Mouse (Mus musculus) hindbrain, embryonic 12.5 days (tissue): ENCODE results near the gene Plce1. TPM values are rescaled to one million over a fixed set of nuclear protein-coding genes. Genes with fewer than 3 reads are reported as not detected.

Experiments used
- ATAC-seq: fragments of 200-750 bp; cut with Nextera tagmentation; 2 replicates; pipeline ENCODE4 v1.8.0; 2017; ENCODE audit warnings: moderate TSS enrichment; ENCODE audit not compliant: low FRiP score
- H3K27ac ChIP-seq: fragments of 300-500 bp; sonication (generic); 2 replicates; pipeline ENCODE4 v1.5.1; 2016; ENCODE audit warnings: mild to moderate bottlenecking
- H3K27me3 ChIP-seq: fragments of 300-500 bp; sonication (generic); 2 replicates; pipeline ENCODE4 v1.6.1; 2016; ENCODE audit warnings: mild to moderate bottlenecking
- H3K36me3 ChIP-seq: fragments of 300-500 bp; sonication (generic); 2 replicates; pipeline ENCODE4 v1.6.1; 2016; ENCODE audit warnings: mild to moderate bottlenecking
- H3K4me1 ChIP-seq: fragments of 300-500 bp; sonication (generic); 2 replicates; pipeline ENCODE4 v1.6.1; 2016
- H3K4me2 ChIP-seq: fragments of 300-500 bp; sonication (generic); replicated peaks from 2 replicates; pipeline ENCODE4 v1.6.1; 2016; ENCODE audit warnings: mild to moderate bottlenecking
- H3K4me3 ChIP-seq: fragments of 300-500 bp; sonication (generic); 2 replicates; pipeline ENCODE4 v1.5.1; 2016; ENCODE audit warnings: mild to moderate bottlenecking
- H3K9ac ChIP-seq: fragments of 300-500 bp; sonication (generic); 2 replicates; pipeline ENCODE4 v1.6.1; 2016; ENCODE audit warnings: mild to moderate bottlenecking, moderate library complexity
- H3K9me3 ChIP-seq: fragments of 300-500 bp; sonication (generic); replicated peaks from 2 replicates; pipeline ENCODE4 v1.6.1; 2016; ENCODE audit warnings: mild to moderate bottlenecking
- WGBS: fragments of 180-500 bp; shearing (Covaris S2); methylation state at CpG from one replicate; pipeline ENCODE4 v1.1.7; 2016; 5-methylcytosine and 5-hydroxymethylcytosine counted together
- polyA plus RNA-seq: library from polyadenylated mRNA; unstranded; fragments of >200 nt; fragmentation: Nextera tagmentation; extraction: Ambion mirVana; gene quantifications from 2 replicates; pipeline ENCODE4 v1.2.1, GENCODE M21; 2016

The Plce1 gene
- polyA plus RNA-seq, 1 experiment from 2014 or later = 6.9 TPM

DNA sequence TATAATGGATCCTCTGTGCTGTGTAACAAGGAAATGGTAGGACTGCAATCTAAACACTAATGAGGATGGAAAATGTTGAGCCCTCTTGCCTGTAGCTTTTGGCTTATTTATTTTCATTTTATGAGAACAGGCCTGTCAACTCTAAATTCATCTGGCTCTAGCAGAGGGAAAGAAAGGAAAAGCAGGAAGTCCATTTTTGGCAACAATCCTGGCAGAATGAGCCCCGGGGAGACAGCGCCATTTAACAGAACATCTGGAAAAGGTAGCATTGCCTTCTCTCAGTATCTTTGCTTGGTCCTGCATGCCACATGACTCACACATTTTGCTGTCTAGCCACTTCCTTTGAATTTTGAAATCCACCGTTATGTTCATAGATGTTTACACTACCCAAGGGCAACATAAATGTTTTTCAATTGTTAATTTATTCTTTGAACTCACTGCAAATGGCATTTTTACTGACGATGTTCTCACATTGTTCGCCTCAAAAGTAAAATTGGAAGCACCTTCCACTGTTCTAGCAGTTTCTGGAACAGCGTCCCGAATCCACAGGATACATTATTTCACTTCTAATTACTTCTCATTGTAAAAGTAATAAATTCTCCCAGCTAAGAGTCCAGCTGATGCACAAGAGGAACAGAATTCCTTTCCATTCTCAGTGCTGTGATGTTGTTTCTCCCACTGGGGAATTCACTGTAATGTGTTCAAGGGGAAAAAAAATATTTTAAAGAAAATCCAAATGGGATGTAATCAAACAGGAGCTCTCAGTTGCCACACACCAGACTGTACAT is 278.0 kb downstream of the Plce1 start:
- no peak overlapping the region for H3K4me2 ChIP-seq
- H3K27ac ChIP-seq = no peak overlapping the region
- H3K4me3 ChIP-seq = no peak overlapping the region
- no peak overlapping the region for H3K9ac ChIP-seq
- H3K4me1 ChIP-seq = no peaks in the 10 kb centered on the region
- 83% methylated on average over 7 of the region's 7 CpGs for WGBS
- no peak for ATAC-seq
- no peaks in the 10 kb centered on the region for H3K36me3 ChIP-seq
- H3K27me3 ChIP-seq = no peaks in the 10 kb centered on the region
- no peaks in the 10 kb centered on the region for H3K9me3 ChIP-seq

DNA sequence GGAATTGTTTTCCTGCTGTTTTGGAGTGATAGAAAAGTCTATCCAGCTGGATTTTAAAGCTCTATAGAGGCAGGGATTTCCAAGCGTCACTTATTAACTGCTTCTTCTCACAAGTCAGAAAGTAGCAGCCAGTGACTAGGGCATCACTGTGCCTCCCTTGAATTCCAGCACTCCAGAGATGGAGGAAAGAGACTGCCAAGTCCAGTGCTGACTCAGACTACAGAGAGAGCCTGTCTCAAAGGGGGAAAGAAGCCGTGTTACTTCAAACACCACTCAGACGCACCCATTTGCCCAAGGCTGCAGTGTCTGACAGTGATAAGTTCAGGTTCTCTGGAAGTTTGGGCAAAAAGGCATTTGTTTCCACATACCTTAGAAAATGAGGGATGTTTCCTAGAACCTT is 279.5 kb downstream of the Plce1 start:
- 86% methylated on average over 3 of the region's 3 CpGs for WGBS
- H3K9me3 ChIP-seq = no peaks in the 10 kb centered on the region
- no peaks in the 10 kb centered on the region for H3K36me3 ChIP-seq
- no peak overlapping the region for H3K4me3 ChIP-seq
- H3K9ac ChIP-seq = no peak overlapping the region
- no peak overlapping the region for H3K4me2 ChIP-seq
- no peak for ATAC-seq
- H3K4me1 ChIP-seq = no peaks in the 10 kb centered on the region
- H3K27ac ChIP-seq = no peak overlapping the region
- H3K27me3 ChIP-seq = no peaks in the 10 kb centered on the region

- Histone ChIP-seq H3K9ac (no peak overlapping the region), H3K36me3 (no peaks in the 10 kb centered on the region), H3K4me3 (no peak overlapping the region), H3K27ac (no peak overlapping the region), H3K4me1 (no peaks in the 10 kb centered on the region), H3K9me3 (no peaks in the 10 kb centered on the region), H3K4me2 (no peak overlapping the region), H3K27me3 (no peaks in the 10 kb centered on the region)
- no peak for ATAC-seq
- 89% methylated on average over 2 of the region's 2 CpGs for WGBS
Observed at GRCm38 (mm10) chr19:38766306-38766705, 285.4 kb downstream of the Plce1 start.

GRCm38 (mm10) chr19:38775548-38775947 is 294.6 kb downstream of the Plce1 start:
- no peaks in the 10 kb centered on the region for H3K4me1 ChIP-seq
- no peak overlapping the region for H3K27ac ChIP-seq
- no peaks in the 10 kb centered on the region for H3K9me3 ChIP-seq
- no peak overlapping the region for H3K4me2 ChIP-seq
- H3K9ac ChIP-seq = no peak overlapping the region
- no peak overlapping the region for H3K4me3 ChIP-seq
- WGBS = 61% methylated on average over 4 of the region's 4 CpGs
- no peak for ATAC-seq
- H3K36me3 ChIP-seq = no peaks in the 10 kb centered on the region
- H3K27me3 ChIP-seq = no peaks in the 10 kb centered on the region

DNA sequence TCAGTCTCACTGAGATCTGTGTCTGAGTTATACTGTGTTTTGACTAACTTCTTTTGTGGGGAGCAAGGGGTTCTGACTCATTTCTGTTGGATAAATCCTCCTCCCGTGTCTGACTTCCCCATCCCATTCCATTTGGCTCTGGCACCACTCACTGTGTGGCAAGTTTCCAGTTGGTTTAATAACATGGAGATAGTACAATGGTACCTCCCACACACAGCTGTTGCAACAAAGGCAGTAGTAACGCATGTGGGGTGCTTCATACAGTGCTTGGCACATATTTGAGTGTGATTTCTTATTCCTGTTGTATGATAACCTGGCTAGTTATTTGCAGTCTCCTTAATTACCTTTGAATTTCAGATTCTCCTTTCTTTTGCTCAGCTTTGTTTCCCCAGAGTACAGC is 297.9 kb downstream of the Plce1 start:
- no peaks in the 10 kb centered on the region; the same call in 1 of the 2 replicates for H3K36me3 ChIP-seq
- no peaks in the 10 kb centered on the region for H3K27me3 ChIP-seq
- no peak overlapping the region for H3K4me3 ChIP-seq
- no peak overlapping the region for H3K9ac ChIP-seq
- no peak overlapping the region for H3K4me2 ChIP-seq
- WGBS = 82% methylated on average over 2 of the region's 2 CpGs
- no peak for ATAC-seq
- H3K9me3 ChIP-seq = no peaks in the 10 kb centered on the region
- no peak overlapping the region for H3K27ac ChIP-seq
- no peaks in the 10 kb centered on the region for H3K4me1 ChIP-seq

DNA sequence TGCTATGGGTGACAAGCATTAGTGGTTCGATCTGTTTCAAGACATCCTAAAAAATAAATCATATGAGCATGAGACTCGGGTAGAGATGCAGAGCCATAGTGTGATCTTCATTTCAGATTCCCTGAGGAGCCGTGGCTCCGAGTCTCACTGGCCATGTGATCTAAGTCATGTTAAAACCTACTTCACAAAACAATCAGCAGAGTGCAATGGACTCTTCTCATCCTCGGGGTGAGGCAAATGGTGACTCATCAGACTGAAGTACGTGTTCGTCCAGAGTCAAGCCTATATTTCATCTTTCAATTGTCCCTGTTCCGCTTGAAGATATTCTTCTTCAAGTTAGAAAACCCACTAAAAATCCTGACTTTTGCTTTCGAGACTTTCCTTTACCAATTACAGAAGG is 302.6 kb downstream of the Plce1 start:
- H3K27me3 ChIP-seq = no peaks in the 10 kb centered on the region
- H3K27ac ChIP-seq = no peak overlapping the region
- no peaks in the 10 kb centered on the region for H3K9me3 ChIP-seq
- no peak overlapping the region for H3K4me3 ChIP-seq
- H3K4me1 ChIP-seq = no peaks in the 10 kb centered on the region
- H3K9ac ChIP-seq = no peak overlapping the region
- H3K4me2 ChIP-seq = no peak overlapping the region
- 91% methylated on average over 9 of the region's 9 CpGs for WGBS
- ATAC-seq = no peak
- peaks cover 5% of the 10 kb centered on the region for H3K36me3 ChIP-seq

GRCm38 (mm10) chr19:38787756-38788155 is 306.8 kb downstream of the Plce1 start:
- Histone ChIP-seq H3K27ac (no peak overlapping the region), H3K27me3 (no peaks in the 10 kb centered on the region), H3K4me2 (no peak overlapping the region), H3K4me1 (no peaks in the 10 kb centered on the region), H3K9ac (no peak overlapping the region), H3K36me3 (peaks cover 40% of the 10 kb centered on the region), H3K9me3 (no peaks in the 10 kb centered on the region), H3K4me3 (no peak overlapping the region)
- no peak for ATAC-seq
- WGBS = 88% methylated on average over 6 of the region's 6 CpGs

DNA sequence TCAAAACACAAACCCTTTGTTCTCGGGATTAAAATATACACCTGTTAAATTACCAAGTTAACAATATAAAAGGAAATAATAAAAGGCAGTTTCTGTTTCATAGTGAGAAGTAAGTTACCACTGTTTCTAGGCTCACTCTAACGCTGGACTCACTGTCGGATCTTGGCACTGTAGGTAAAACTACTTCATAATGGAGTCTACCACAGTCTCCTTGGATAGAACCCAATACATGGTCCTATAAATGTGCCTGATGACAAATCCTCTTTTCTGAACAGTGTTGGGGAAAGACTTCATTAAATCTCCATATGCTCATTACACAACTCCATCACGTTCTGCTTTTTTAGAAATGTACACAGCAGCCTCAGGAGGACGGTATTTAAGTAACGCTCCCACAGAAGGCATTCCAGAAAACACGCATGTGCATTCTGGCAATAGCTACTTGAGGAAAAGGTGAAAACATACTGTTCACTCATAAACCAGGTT is 312.7 kb downstream of the Plce1 start:
- peaks cover 87% of the 10 kb centered on the region for H3K36me3 ChIP-seq
- H3K27me3 ChIP-seq = no peaks in the 10 kb centered on the region
- no peak for ATAC-seq
- no peak overlapping the region for H3K4me2 ChIP-seq
- no peaks in the 10 kb centered on the region for H3K9me3 ChIP-seq
- H3K4me3 ChIP-seq = no peak overlapping the region
- no peak overlapping the region for H3K27ac ChIP-seq
- H3K4me1 ChIP-seq = no peaks in the 10 kb centered on the region
- 95% methylated on average over 7 of the region's 7 CpGs for WGBS
- no peak overlapping the region for H3K9ac ChIP-seq

- 86% methylated on average over 5 of the region's 5 CpGs for WGBS
- Histone ChIP-seq H3K4me1 (no peaks in the 10 kb centered on the region), H3K27ac (no peak overlapping the region), H3K4me2 (no peak overlapping the region), H3K9me3 (no peaks in the 10 kb centered on the region), H3K36me3 (peaks cover 81% of the 10 kb centered on the region), H3K4me3 (no peak overlapping the region), H3K9ac (no peak overlapping the region), H3K27me3 (no peaks in the 10 kb centered on the region)
- ATAC-seq = no peak
Observed at GRCm38 (mm10) chr19:38796546-38796945, 315.6 kb downstream of the Plce1 start.

- Histone ChIP-seq H3K4me1 (no peaks in the 10 kb centered on the region), H3K4me3 (no peak overlapping the region), H3K27me3 (no peaks in the 10 kb centered on the region), H3K36me3 (peaks cover 84% of the 10 kb centered on the region), H3K4me2 (no peak overlapping the region), H3K9me3 (no peaks in the 10 kb centered on the region), H3K9ac (no peak overlapping the region), H3K27ac (no peak overlapping the region)
- 82% methylated on average over 1 of the region's 1 CpGs for WGBS
- ATAC-seq = no peak
Observed at GRCm38 (mm10) chr19:38798291-38798690, 317.4 kb downstream of the Plce1 start.

DNA sequence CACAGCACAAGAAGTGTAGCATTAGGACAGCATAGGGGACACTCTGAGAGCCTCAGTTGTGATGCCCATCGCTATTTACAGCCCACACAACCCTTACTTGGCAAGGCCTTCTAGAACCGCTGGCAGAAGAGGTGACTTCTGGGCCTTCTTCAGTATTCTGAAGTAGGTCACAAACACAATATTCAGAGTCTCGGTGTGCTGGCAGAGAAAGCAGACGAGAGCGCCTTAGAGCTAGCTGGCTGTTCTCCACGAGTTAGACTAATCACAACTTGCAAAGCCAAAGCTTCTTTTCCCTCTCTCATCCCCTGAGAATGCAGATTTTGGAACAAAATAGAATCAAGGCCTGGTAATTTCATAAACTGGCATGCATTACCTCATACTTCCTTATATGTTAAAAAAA is 317.9 kb downstream of the Plce1 start:
- H3K27me3 ChIP-seq = no peaks in the 10 kb centered on the region
- no peak overlapping the region for H3K4me2 ChIP-seq
- no peaks in the 10 kb centered on the region for H3K9me3 ChIP-seq
- peaks cover 84% of the 10 kb centered on the region for H3K36me3 ChIP-seq
- 96% methylated on average over 6 of the region's 6 CpGs for WGBS
- no peak for ATAC-seq
- no peak overlapping the region for H3K4me3 ChIP-seq
- no peak overlapping the region for H3K27ac ChIP-seq
- no peaks in the 10 kb centered on the region for H3K4me1 ChIP-seq
- H3K9ac ChIP-seq = no peak overlapping the region

DNA sequence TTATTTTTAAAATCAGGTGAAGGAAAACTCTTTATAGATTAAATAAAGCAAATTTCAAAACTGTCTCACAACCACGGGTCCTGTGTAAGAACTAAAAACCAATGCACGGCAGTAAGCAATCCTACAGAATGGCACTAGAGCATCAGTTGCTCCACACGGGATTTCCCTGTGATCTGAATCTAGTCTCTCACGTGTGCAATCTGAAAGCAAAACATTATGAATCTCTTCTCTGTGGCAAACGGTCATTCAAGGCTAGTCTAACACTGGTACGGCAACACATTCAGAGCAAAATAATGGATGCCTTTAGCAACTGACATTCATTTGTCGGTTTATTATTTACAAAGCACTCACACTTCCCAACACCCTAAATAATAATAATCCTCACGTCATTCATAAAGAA is 337.3 kb downstream of the Plce1 start:
- Histone ChIP-seq H3K9ac (peak overlapping the region; percentile 85), H3K4me2 (peak overlapping the region; percentile 93), H3K9me3 (no peaks in the 10 kb centered on the region), H3K4me3 (peak overlapping the region; percentile 83), H3K27ac (no peak overlapping the region), H3K36me3 (peaks cover 27% of the 10 kb centered on the region), H3K27me3 (no peaks in the 10 kb centered on the region), H3K4me1 (peaks cover 13% of the 10 kb centered on the region)
- ATAC-seq = no peak
- 44% methylated on average over 8 of the region's 8 CpGs for WGBS

DNA sequence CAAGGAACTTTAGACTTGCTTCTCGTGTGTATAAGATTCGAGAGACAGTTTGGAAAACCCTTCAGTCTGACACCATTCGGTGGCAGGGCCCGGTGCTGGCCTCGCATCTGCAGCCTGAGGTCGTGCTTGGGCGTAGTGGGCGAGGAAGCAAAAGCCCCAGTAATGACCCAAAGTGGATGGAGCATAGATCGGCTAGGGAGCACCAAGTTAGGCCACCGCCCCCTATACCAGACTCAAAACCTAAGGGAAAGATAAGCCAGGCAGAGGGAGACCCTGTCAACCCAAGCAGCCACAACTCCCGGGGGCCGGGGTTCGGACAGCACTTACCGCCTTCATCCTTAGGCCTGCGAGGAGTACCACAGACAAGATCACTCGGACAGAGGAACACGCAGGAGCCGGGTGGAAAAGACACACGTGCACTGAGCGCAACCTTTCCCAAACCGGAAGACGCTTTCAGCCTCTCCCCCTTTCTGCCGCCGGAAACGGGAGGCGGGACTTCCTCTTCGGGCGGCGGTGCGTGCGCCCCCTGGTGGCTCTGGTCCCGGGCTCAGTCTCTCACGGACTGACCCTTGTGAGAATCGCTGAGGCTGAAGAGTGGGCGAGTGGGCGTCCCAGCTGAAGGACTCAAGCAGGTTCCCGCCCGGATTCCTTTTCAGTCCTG is 338.0 kb downstream of the Plce1 start, which contains the start of gene Noc3l:
Gene Noc3l, minus strand, starts transcription at position 472 of the 661 bp plus-strand sequence.
- H3K9ac ChIP-seq = peak within 1 kb of the TSS; percentile 85
- H3K27me3 ChIP-seq = no peaks in the 10 kb centered on the region
- peaks cover 24% of the 10 kb centered on the region for H3K36me3 ChIP-seq
- peak within 1 kb of the TSS; percentile 64 for H3K27ac ChIP-seq
- under 1% methylated on average over 38 of the region's 38 CpGs for WGBS
- ATAC-seq = peak; percentile 97
- peak within 1 kb of the TSS; percentile 93 for H3K4me2 ChIP-seq
- H3K4me3 ChIP-seq = peak within 1 kb of the TSS; percentile 83
- H3K4me1 ChIP-seq = peaks cover 13% of the 10 kb centered on the region
- no peaks in the 10 kb centered on the region for H3K9me3 ChIP-seq
